Mouse (Mus musculus) midbrain, embryonic 15.5 days (tissue): Measurements from ENCODE around the gene Trim3. TPM values are rescaled to one million over a fixed set of nuclear protein-coding genes. Genes with fewer than 3 reads are reported as not detected.

Experiments
- polyA plus RNA-seq: library from polyadenylated mRNA; unstranded; fragments of >200 nt; fragmentation: Nextera tagmentation; extraction: Ambion mirVana; gene quantifications from 2 replicates; pipeline ENCODE4 v1.2.1, GENCODE M21; 2015

The Trim3 gene
- polyA plus RNA-seq, 1 experiment from 2014 or later: 106 TPM

Other genes starting within 250 kb of the Trim3 start
- gene Fam160a2, start 233.5 kb downstream of the Trim3 start, polyA plus RNA-seq: 51.8 and 52.7 TPM in 2 replicates
- gene Cnga4, start 229.0 kb downstream of the Trim3 start, polyA plus RNA-seq: 0.09 and 0.10 TPM in 2 replicates
- gene Cckbr, start 207.8 kb downstream of the Trim3 start, polyA plus RNA-seq: 4.5 and 5.9 TPM in 2 replicates
- gene Cavin3, start 151.3 kb downstream of the Trim3 start, polyA plus RNA-seq: 27.1 and 33.1 TPM in 2 replicates
- 93.0 and 94.6 TPM in 2 replicates for gene Smpd1, start 79.2 kb downstream of the Trim3 start, polyA plus RNA-seq
- gene Apbb1, start 51.9 kb downstream of the Trim3 start, polyA plus RNA-seq: 319 and 325 TPM in 2 replicates
- 0.18 and 0.41 TPM in 2 replicates for gene Hpx, start 33.4 kb downstream of the Trim3 start, polyA plus RNA-seq
- gene Timm10b, start 6.5 kb upstream of the Trim3 start, polyA plus RNA-seq: 127 and 140 TPM in 2 replicates
- 86.7 and 96.9 TPM in 2 replicates for gene Arfip2, start 6.8 kb upstream of the Trim3 start, polyA plus RNA-seq
- 12.8 and 18.7 TPM in 2 replicates for gene Gm45799, start 7.0 kb upstream of the Trim3 start, polyA plus RNA-seq
- gene Dnhd1, start 17.3 kb upstream of the Trim3 start, polyA plus RNA-seq: 1.00 and 2.7 TPM in 2 replicates
- 192 and 207 TPM in 2 replicates for gene Ilk, start 103.0 kb upstream of the Trim3 start, polyA plus RNA-seq
- 22.4 and 22.9 TPM in 2 replicates for gene Rrp8, start 103.8 kb upstream of the Trim3 start, polyA plus RNA-seq
- gene Taf10, start 110.8 kb upstream of the Trim3 start, polyA plus RNA-seq: 89.7 and 99.0 TPM in 2 replicates
- gene Tpp1, start 118.7 kb upstream of the Trim3 start, polyA plus RNA-seq: 38.7 and 43.4 TPM in 2 replicates
- 17.9 and 19.0 TPM in 2 replicates for gene Dchs1, start 154.1 kb upstream of the Trim3 start, polyA plus RNA-seq
- 173 and 175 TPM in 2 replicates for gene Mrpl17, start 177.5 kb upstream of the Trim3 start, polyA plus RNA-seq